Mouse (Mus musculus): ENCODE results near the gene Plppr2.

DNA sequence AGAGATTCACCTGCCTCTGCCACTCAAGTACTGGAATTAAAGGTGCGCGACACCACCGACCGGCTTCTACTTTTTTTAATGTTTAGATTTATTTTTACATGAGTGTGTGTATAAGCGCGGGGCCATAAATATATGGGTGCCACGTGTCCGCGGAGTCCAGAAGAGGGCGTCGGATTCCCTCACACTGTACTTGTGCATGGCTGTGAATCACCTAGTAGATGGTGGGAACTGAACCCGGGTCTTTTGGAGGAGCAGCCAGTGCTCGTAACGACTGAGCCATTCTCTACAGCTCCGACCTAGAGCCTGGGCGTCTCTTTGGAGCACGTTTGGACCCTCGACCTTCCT is 18.4 kb downstream of the Plppr2 start:
- TF ChIP-seq CTCF (IDR thresholded peaks at IDR 0.05; ENCODE audit: borderline replicate concordance, extremely low read depth, insufficient read depth, insufficient read length) (peak; percentile 47; the same call in 1 of the 2 replicates), POLR2A (IDR thresholded peaks at IDR 0.05; ENCODE audit: borderline replicate concordance, extremely low read depth, insufficient read depth, insufficient read length, poor library complexity, severe bottlenecking) (no peak)

Measured in brain, embryonic 14.5 days (tissue).